Mouse (Mus musculus): ENCODE measurements around the gene Mettl7a2. TPM values are rescaled to one million over a fixed set of nuclear protein-coding genes. Genes with fewer than 3 reads are reported as not detected.
"Not testable (repeated sequence)": the region's sequence is repeated elsewhere in the genome, so short reads cannot be mapped to it uniquely, and the experiment has no call there.

Mettl7a2 gene
- polyA plus RNA-seq (2017; shearing (Covaris generic)), result not detected

GRCm38 (mm10) chr15:100352711-100353250 lies at the start of gene Mettl7a2, which contains the start of gene Methig1:
Gene Mettl7a2 (plus strand): TSS chr15:100353200.
Gene Methig1 (plus strand): TSS chr15:100353149.
- ATAC-seq, result no peak

GRCm38 (mm10) chr15:100303428-100304018 lies 49.5 kb upstream of the Mettl7a2 start:
- ATAC-seq, result no peak

- ATAC-seq, result peak; percentile 77
Measured at GRCm38 (mm10) chr15:100304019-100304991, 48.7 kb upstream of the Mettl7a2 start, which contains the start of gene Mettl7a1. Gene Mettl7a1 (plus strand): TSS chr15:100304140.

GRCm38 (mm10) chr15:100306201-100306600 lies 46.8 kb upstream of the Mettl7a2 start:
- ATAC-seq, result no peak

GRCm38 (mm10) chr15:100307438-100308096 lies 45.4 kb upstream of the Mettl7a2 start:
- not testable (repeated sequence) for ATAC-seq

- peak; percentile 93 for ATAC-seq
Measured at GRCm38 (mm10) chr15:100312346-100312745, 40.7 kb upstream of the Mettl7a2 start.

GRCm38 (mm10) chr15:100314448-100315145 lies 38.4 kb upstream of the Mettl7a2 start:
- no peak for ATAC-seq

GRCm38 (mm10) chr15:100318014-100318671 lies 34.9 kb upstream of the Mettl7a2 start:
- ATAC-seq, result not testable (repeated sequence)

- no peak for ATAC-seq
Measured at GRCm38 (mm10) chr15:100319884-100320283, 33.1 kb upstream of the Mettl7a2 start.

GRCm38 (mm10) chr15:100320295-100320905 lies 32.6 kb upstream of the Mettl7a2 start:
- ATAC-seq, result no peak

GRCm38 (mm10) chr15:100321134-100321533 lies 31.9 kb upstream of the Mettl7a2 start:
- no peak for ATAC-seq

GRCm38 (mm10) chr15:100324021-100324591 lies 28.9 kb upstream of the Mettl7a2 start:
- no peak for ATAC-seq

GRCm38 (mm10) chr15:100325235-100325634 lies 27.8 kb upstream of the Mettl7a2 start:
- ATAC-seq, result no peak

- ATAC-seq, result not testable (repeated sequence)
Measured at GRCm38 (mm10) chr15:100328089-100328488, 24.9 kb upstream of the Mettl7a2 start.

- not testable (repeated sequence) for ATAC-seq
Measured at GRCm38 (mm10) chr15:100329336-100329735, 23.7 kb upstream of the Mettl7a2 start.

GRCm38 (mm10) chr15:100330739-100331138 lies 22.3 kb upstream of the Mettl7a2 start:
- no peak for ATAC-seq

- ATAC-seq, result not testable (repeated sequence)
Measured at GRCm38 (mm10) chr15:100332077-100332961, 20.7 kb upstream of the Mettl7a2 start.

GRCm38 (mm10) chr15:100334629-100335028 lies 18.4 kb upstream of the Mettl7a2 start, which contains the start of gene Mettl7a3:
Gene Mettl7a3 (plus strand): TSS chr15:100334929.
- no peak for ATAC-seq

- ATAC-seq, result not testable (repeated sequence)
Measured at GRCm38 (mm10) chr15:100337328-100337727, 15.7 kb upstream of the Mettl7a2 start.

All from CD4-positive, CD25-positive, alpha-beta regulatory T cell, adult 4 months (primary cell).